Mouse (Mus musculus) limb, embryonic 12.5 days (tissue): ENCODE results near the gene Nrtn. TPM values are rescaled to one million over a fixed set of nuclear protein-coding genes. Genes with fewer than 3 reads are reported as not detected.

Source experiments
- ATAC-seq: fragments of 200-750 bp; cut with Nextera tagmentation; 2 replicates; pipeline ENCODE4 v1.8.0; 2017; ENCODE audit warnings: low read depth, moderate TSS enrichment; ENCODE audit not compliant: insufficient number of reproducible peaks, insufficient read depth, low FRiP score, low TSS enrichment
- H3K27ac ChIP-seq: fragments of 300-500 bp; sonication (generic); 2 replicates; pipeline ENCODE4 v1.5.1; 2016; ENCODE audit warnings: mild to moderate bottlenecking, moderate library complexity
- H3K27me3 ChIP-seq: fragments of 300-500 bp; sonication (generic); 2 replicates; pipeline ENCODE4 v1.6.1; 2016; ENCODE audit warnings: mild to moderate bottlenecking, moderate library complexity
- H3K36me3 ChIP-seq: fragments of 300-500 bp; sonication (generic); 2 replicates; pipeline ENCODE4 v1.6.1; 2016; ENCODE audit warnings: mild to moderate bottlenecking, moderate library complexity
- H3K4me1 ChIP-seq: fragments of 300-500 bp; sonication (generic); replicated peaks from 2 replicates; pipeline ENCODE4 v1.6.1; 2016
- H3K4me2 ChIP-seq: fragments of 300-500 bp; sonication (generic); 2 replicates; pipeline ENCODE4 v1.6.1; 2016; ENCODE audit warnings: mild to moderate bottlenecking, moderate library complexity
- H3K4me3 ChIP-seq: fragments of 300-500 bp; sonication (generic); replicated peaks from 2 replicates; pipeline ENCODE4 v1.5.1; 2016; ENCODE audit warnings: mild to moderate bottlenecking
- H3K9ac ChIP-seq: fragments of 300-500 bp; sonication (generic); replicated peaks from 2 replicates; pipeline ENCODE4 v1.6.1; 2016; ENCODE audit warnings: mild to moderate bottlenecking, moderate library complexity
- H3K9me3 ChIP-seq: fragments of 300-500 bp; sonication (generic); 2 replicates; pipeline ENCODE4 v1.6.1; 2016; ENCODE audit warnings: mild to moderate bottlenecking, moderate library complexity
- WGBS: fragments of 180-500 bp; shearing (Covaris S2); methylation state at CpG from one replicate; pipeline ENCODE4 v1.1.7; 2016; 5-methylcytosine and 5-hydroxymethylcytosine counted together
- polyA plus RNA-seq: library from polyadenylated mRNA; unstranded; fragments of >200 nt; fragmentation: Nextera tagmentation; extraction: Ambion mirVana; gene quantifications from 2 replicates; pipeline ENCODE4 v1.2.1, GENCODE M21; 2016

Gene Nrtn
- 18.9 and 19.6 TPM in 2 replicates for polyA plus RNA-seq

- Histone ChIP-seq H3K9me3 (no peaks in the 10 kb centered on the region), H3K36me3 (no peaks in the 10 kb centered on the region), H3K4me2 (peak within 1 kb of the TSS; percentile 97), H3K4me3 (peak within 1 kb of the TSS; percentile 62), H3K4me1 (peaks cover 69% of the 10 kb centered on the region), H3K9ac (peak within 1 kb of the TSS; percentile 69), H3K27me3 (peaks cover 55% of the 10 kb centered on the region), H3K27ac (no peak within 1 kb of the TSS)
- under 1% methylated on average over 37 of the region's 48 CpGs for WGBS
- ATAC-seq = no peak
Measured at GRCm38 (mm10) chr17:56757416-56758123, at the start of gene Nrtn. TSS of gene Nrtn (minus strand) at chr17:56757530.

- Histone ChIP-seq H3K27me3 (peaks cover 10% of the 10 kb centered on the region), H3K9me3 (no peaks in the 10 kb centered on the region), H3K27ac (no peak overlapping the region), H3K4me1 (peaks cover 11% of the 10 kb centered on the region), H3K4me3 (no peak overlapping the region), H3K9ac (peak overlapping the region; percentile 27; the same call in 1 of the 2 replicates), H3K4me2 (no peak overlapping the region), H3K36me3 (peaks cover 6% of the 10 kb centered on the region; the same call in 1 of the 2 replicates)
- no peak for ATAC-seq
- 65% methylated on average over 1 of the region's 1 CpGs for WGBS
Measured at GRCm38 (mm10) chr17:56805784-56806183, 48.5 kb upstream of the Nrtn start.

GRCm38 (mm10) chr17:56804952-56805351 lies 47.6 kb upstream of the Nrtn start:
- H3K9ac ChIP-seq = no peak overlapping the region
- ATAC-seq = no peak
- H3K36me3 ChIP-seq = peaks cover 6% of the 10 kb centered on the region; the same call in 1 of the 2 replicates
- H3K27me3 ChIP-seq = peaks cover 10% of the 10 kb centered on the region
- H3K4me2 ChIP-seq = no peak overlapping the region
- H3K9me3 ChIP-seq = no peaks in the 10 kb centered on the region
- no peak overlapping the region for H3K4me3 ChIP-seq
- H3K4me1 ChIP-seq = peaks cover 3% of the 10 kb centered on the region
- H3K27ac ChIP-seq = no peak overlapping the region
- WGBS = 89% methylated on average over 5 of the region's 5 CpGs

GRCm38 (mm10) chr17:56802065-56802464 lies 44.7 kb upstream of the Nrtn start:
- Histone ChIP-seq H3K9ac (no peak overlapping the region), H3K9me3 (no peaks in the 10 kb centered on the region), H3K27me3 (no peaks in the 10 kb centered on the region), H3K36me3 (peaks cover 6% of the 10 kb centered on the region; the same call in 1 of the 2 replicates), H3K4me1 (no peaks in the 10 kb centered on the region), H3K4me2 (no peak overlapping the region), H3K4me3 (no peak overlapping the region), H3K27ac (no peak overlapping the region)
- no peak for ATAC-seq
- 69% methylated on average over 8 of the region's 8 CpGs for WGBS

- ATAC-seq = no peak
- WGBS = 80% methylated on average over 3 of the region's 3 CpGs
- H3K4me3 ChIP-seq = no peak overlapping the region
Measured at GRCm38 (mm10) chr17:56799276-56799675, 41.9 kb upstream of the Nrtn start.

GRCm38 (mm10) chr17:56793614-56794319 lies 36.4 kb upstream of the Nrtn start:
- Histone ChIP-seq H3K4me3 (no peak overlapping the region), H3K4me1 (no peaks in the 10 kb centered on the region), H3K27ac (no peak overlapping the region), H3K4me2 (no peak overlapping the region), H3K36me3 (no peaks in the 10 kb centered on the region), H3K27me3 (no peaks in the 10 kb centered on the region), H3K9me3 (no peaks in the 10 kb centered on the region), H3K9ac (no peak overlapping the region)
- 67% methylated on average over 6 of the region's 6 CpGs for WGBS
- ATAC-seq = no peak

More at GRCm38 (mm10) chr17:56799276-56799675, 41.9 kb upstream of the Nrtn start:
- no peak overlapping the region for H3K4me2 ChIP-seq
- peaks cover 6% of the 10 kb centered on the region; the same call in 1 of the 2 replicates for H3K36me3 ChIP-seq
- H3K27ac ChIP-seq = no peak overlapping the region
- no peaks in the 10 kb centered on the region for H3K4me1 ChIP-seq
- no peaks in the 10 kb centered on the region for H3K27me3 ChIP-seq
- no peak overlapping the region for H3K9ac ChIP-seq
- no peaks in the 10 kb centered on the region for H3K9me3 ChIP-seq

GRCm38 (mm10) chr17:56792588-56792987 lies 35.3 kb upstream of the Nrtn start:
- H3K36me3 ChIP-seq = no peaks in the 10 kb centered on the region
- no peaks in the 10 kb centered on the region for H3K27me3 ChIP-seq
- no peak for ATAC-seq
- no peaks in the 10 kb centered on the region for H3K4me1 ChIP-seq
- no peak overlapping the region for H3K27ac ChIP-seq
- no peaks in the 10 kb centered on the region for H3K9me3 ChIP-seq
- no peak overlapping the region for H3K9ac ChIP-seq
- H3K4me2 ChIP-seq = no peak overlapping the region
- 76% methylated on average over 3 of the region's 3 CpGs for WGBS
- H3K4me3 ChIP-seq = no peak overlapping the region

- no peak for ATAC-seq
- WGBS = 82% methylated on average over 6 of the region's 6 CpGs
Measured at GRCm38 (mm10) chr17:56789286-56789685, 32.0 kb upstream of the Nrtn start.

GRCm38 (mm10) chr17:56788886-56789285 lies 31.6 kb upstream of the Nrtn start:
- H3K4me1 ChIP-seq = no peaks in the 10 kb centered on the region
- no peak for ATAC-seq
- H3K27me3 ChIP-seq = no peaks in the 10 kb centered on the region
- no peaks in the 10 kb centered on the region for H3K9me3 ChIP-seq
- H3K27ac ChIP-seq = no peak overlapping the region
- H3K9ac ChIP-seq = no peak overlapping the region
- WGBS = 79% methylated on average over 3 of the region's 3 CpGs
- no peaks in the 10 kb centered on the region for H3K36me3 ChIP-seq
- no peak overlapping the region for H3K4me2 ChIP-seq
- H3K4me3 ChIP-seq = no peak overlapping the region

More at GRCm38 (mm10) chr17:56789286-56789685, 32.0 kb upstream of the Nrtn start:
- Histone ChIP-seq H3K9me3 (no peaks in the 10 kb centered on the region), H3K4me3 (no peak overlapping the region), H3K4me2 (no peak overlapping the region), H3K27ac (no peak overlapping the region), H3K4me1 (no peaks in the 10 kb centered on the region), H3K36me3 (no peaks in the 10 kb centered on the region), H3K9ac (no peak overlapping the region), H3K27me3 (no peaks in the 10 kb centered on the region)

GRCm38 (mm10) chr17:56780291-56780978 lies 23.1 kb upstream of the Nrtn start:
- Histone ChIP-seq H3K9ac (no peak overlapping the region), H3K36me3 (peaks cover 12% of the 10 kb centered on the region; the same call in 1 of the 2 replicates), H3K4me2 (no peak overlapping the region), H3K9me3 (peaks cover 9% of the 10 kb centered on the region; the same call in 1 of the 2 replicates), H3K27me3 (no peaks in the 10 kb centered on the region), H3K4me3 (no peak overlapping the region), H3K27ac (no peak overlapping the region), H3K4me1 (no peaks in the 10 kb centered on the region)
- WGBS = 85% methylated on average over 13 of the region's 13 CpGs
- no peak for ATAC-seq

- Histone ChIP-seq H3K4me2 (no peak overlapping the region), H3K9me3 (peaks cover 9% of the 10 kb centered on the region; the same call in 1 of the 2 replicates), H3K27me3 (no peaks in the 10 kb centered on the region), H3K9ac (no peak overlapping the region), H3K27ac (no peak overlapping the region), H3K4me3 (no peak overlapping the region), H3K36me3 (peaks cover 12% of the 10 kb centered on the region; the same call in 1 of the 2 replicates), H3K4me1 (no peaks in the 10 kb centered on the region)
- no peak for ATAC-seq
- 39% methylated on average over 3 of the region's 3 CpGs for WGBS
Measured at GRCm38 (mm10) chr17:56778779-56779362, 21.5 kb upstream of the Nrtn start.
